Mouse (Mus musculus) adipocyte (in vitro differentiated cells): Measurements from ENCODE around the gene Omg.

Source experiments
- DNase-seq: peaks from one replicate; pipeline ENCODE4 v3.0.0-alpha.2; 2016; ENCODE audit warnings: low spot score

The Omg gene

GRCm38 (mm10) chr11:79503845-79504244 is at the start of gene Omg:
Omg (minus strand) TSS chr11:79504084.
- DNase-seq = no peak

- DNase-seq = no peak
These were observed 48.7 kb upstream of the Omg start for GRCm38 (mm10) chr11:79552622-79553021.

- no peak for DNase-seq
These were observed 32.4 kb upstream of the Omg start for GRCm38 (mm10) chr11:79536293-79536692.

- no peak for DNase-seq
These were observed 31.7 kb upstream of the Omg start for GRCm38 (mm10) chr11:79535554-79535953.

- peak; percentile 87 for DNase-seq
These were observed 30.2 kb upstream of the Omg start for GRCm38 (mm10) chr11:79533950-79534690.

GRCm38 (mm10) chr11:79533311-79533710 is 29.4 kb upstream of the Omg start:
- no peak for DNase-seq

GRCm38 (mm10) chr11:79531485-79531884 is 27.6 kb upstream of the Omg start:
- no peak for DNase-seq

- no peak for DNase-seq
These were observed 26.9 kb upstream of the Omg start for GRCm38 (mm10) chr11:79530774-79531173.

- no peak for DNase-seq
These were observed 26.5 kb upstream of the Omg start, which contains the start of the genes Evi2 and Evi2a for GRCm38 (mm10) chr11:79530333-79530761. Evi2 (minus strand) TSS chr11:79530589. Evi2a (minus strand) TSS chr11:79530609.

GRCm38 (mm10) chr11:79529736-79530135 is 25.9 kb upstream of the Omg start:
- peak; percentile 54 for DNase-seq

GRCm38 (mm10) chr11:79529226-79529625 is 25.3 kb upstream of the Omg start:
- no peak for DNase-seq

- no peak for DNase-seq
These were observed 24.7 kb upstream of the Omg start for GRCm38 (mm10) chr11:79528601-79529000.

GRCm38 (mm10) chr11:79527739-79528384 is 24.0 kb upstream of the Omg start:
- no peak for DNase-seq

GRCm38 (mm10) chr11:79527015-79527738 is 23.3 kb upstream of the Omg start:
- no peak for DNase-seq

- DNase-seq = no peak
These were observed 22.7 kb upstream of the Omg start for GRCm38 (mm10) chr11:79526549-79526948.

GRCm38 (mm10) chr11:79524310-79524575 is 20.4 kb upstream of the Omg start:
- DNase-seq = no peak

- no peak for DNase-seq
These were observed 19.9 kb upstream of the Omg start, which contains the start of gene Evi2b for GRCm38 (mm10) chr11:79523560-79524309. Evi2b (minus strand) TSS chr11:79523762.

GRCm38 (mm10) chr11:79522944-79523343 is 19.1 kb upstream of the Omg start:
- DNase-seq = no peak

GRCm38 (mm10) chr11:79521930-79522329 is 18.0 kb upstream of the Omg start:
- no peak for DNase-seq

- no peak for DNase-seq
These were observed 16.9 kb upstream of the Omg start for GRCm38 (mm10) chr11:79520772-79521171.

- DNase-seq = no peak
These were observed 16.0 kb upstream of the Omg start for GRCm38 (mm10) chr11:79519878-79520291.

- DNase-seq = no peak
These were observed 15.4 kb upstream of the Omg start for GRCm38 (mm10) chr11:79519299-79519698.
